Mouse (Mus musculus): ENCODE results near the gene Usp49.

DNA sequence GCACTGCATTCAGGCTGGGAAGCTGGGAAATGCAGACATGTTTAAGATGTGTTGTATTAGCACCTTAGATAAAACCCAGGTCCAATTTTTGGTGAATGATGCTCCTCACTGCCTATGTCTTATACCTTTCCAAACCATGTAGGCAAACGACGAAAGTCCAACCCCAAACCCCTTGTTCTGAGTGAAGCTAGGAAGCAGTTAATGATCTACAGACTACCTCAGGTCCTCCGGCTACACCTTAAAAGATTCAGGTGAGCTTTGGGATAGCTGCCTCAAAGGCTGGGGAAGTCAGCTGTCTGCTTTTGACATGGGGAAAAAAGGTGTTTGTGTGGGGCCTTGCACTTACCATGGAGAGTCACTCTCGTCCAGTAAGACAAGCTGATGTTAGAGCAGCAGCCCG lies 48.2 kb downstream of the Usp49 start:
- TF ChIP-seq CTCF (IDR thresholded peaks at IDR 0.05; ENCODE audit: borderline replicate concordance, insufficient read depth, low read length) (no peak), POLR2A (IDR thresholded peaks at IDR 0.05; ENCODE audit: low read depth, low read length) (no peak)

All from embryonic fibroblast, embryonic 13.5 days (primary cell).